Mouse (Mus musculus): ENCODE measurements around the gene Mindy4b-ps. TPM values are rescaled to one million over a fixed set of nuclear protein-coding genes. Genes with fewer than 3 reads are reported as not detected.
"Not testable (repeated sequence)": the region's sequence is repeated elsewhere in the genome, so short reads cannot be mapped to it uniquely, and the experiment has no call there.

Gene Mindy4b-ps
- polyA plus RNA-seq (2015; fragmentation: Nextera tagmentation; extraction: Ambion mirVana): 0.09 and 0.13 TPM in 2 replicates

DNA sequence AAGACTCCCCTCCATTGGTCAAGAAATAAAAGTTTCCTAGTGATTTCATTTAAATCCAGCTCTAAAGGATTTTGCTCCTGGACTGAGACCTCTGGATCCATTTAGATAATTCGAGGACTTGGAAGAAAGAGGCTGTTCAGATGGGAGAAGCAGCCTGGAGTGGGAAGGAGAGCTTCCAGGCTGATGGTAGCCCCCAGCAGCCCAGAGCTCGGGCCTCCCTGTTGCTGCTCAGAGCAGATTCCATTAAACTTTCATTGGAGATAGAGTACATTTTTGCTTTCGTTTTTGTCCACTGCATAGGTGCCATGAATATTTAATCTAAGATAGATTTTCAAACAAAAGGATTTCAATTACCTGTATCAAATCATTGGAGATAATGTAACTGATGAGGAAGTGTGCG is at the start of gene Mindy4b-ps:
TSS of gene Mindy4b-ps (minus strand) at position 101 of the 400 bp plus-strand sequence.
- Histone ChIP-seq H3K9me3 (no peaks in the 10 kb centered on the region), H3K36me3 (no peaks in the 10 kb centered on the region), H3K4me2 (no peak within 1 kb of the TSS), H3K27me3 (replicated peaks) (0 out of 2 replicates have a peak, but pooled peaks cover 3% of the 10 kb centered on the region), H3K4me1 (peaks cover 5% of the 10 kb centered on the region; the same call in 1 of the 2 replicates), H3K4me3 (no peak within 1 kb of the TSS), H3K27ac (replicated peaks) (no peak within 1 kb of the TSS), H3K9ac (no peak within 1 kb of the TSS)
- WGBS: 68% methylated on average over 4 of the region's 4 CpGs
- ATAC-seq (ENCODE audit: extremely low read depth, insufficient number of reproducible peaks, low FRiP score, low TSS enrichment): no peak

DNA sequence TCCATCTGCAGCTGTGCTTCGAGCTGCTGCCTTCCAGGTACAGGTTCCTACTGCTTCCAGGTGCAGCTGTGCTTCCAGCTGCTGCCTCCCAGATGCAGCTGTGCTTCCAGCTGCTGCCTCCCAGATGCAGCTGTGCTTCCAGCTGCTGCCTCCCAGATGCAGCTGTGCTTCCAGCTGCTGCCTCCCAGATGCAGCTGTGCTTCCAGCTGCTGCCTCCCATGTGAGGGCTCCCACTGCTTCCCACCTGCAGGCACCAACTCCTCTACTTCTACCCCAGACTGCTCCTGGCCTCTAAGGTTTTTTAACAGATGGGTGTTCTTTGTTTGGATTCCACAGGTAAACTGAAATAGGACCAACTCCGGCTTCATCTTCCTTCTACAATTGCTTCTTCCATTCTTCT is 49.8 kb upstream of the Mindy4b-ps start:
- not testable (repeated sequence) for H3K27ac ChIP-seq (replicated peaks); H3K9ac ChIP-seq; H3K4me1 ChIP-seq; H3K4me3 ChIP-seq; H3K9me3 ChIP-seq; H3K27me3 ChIP-seq (replicated peaks); H3K36me3 ChIP-seq; H3K4me2 ChIP-seq; ATAC-seq (ENCODE audit: extremely low read depth, insufficient number of reproducible peaks, low FRiP score, low TSS enrichment)
- WGBS: 67% methylated on average over 2 of the region's 2 CpGs

DNA sequence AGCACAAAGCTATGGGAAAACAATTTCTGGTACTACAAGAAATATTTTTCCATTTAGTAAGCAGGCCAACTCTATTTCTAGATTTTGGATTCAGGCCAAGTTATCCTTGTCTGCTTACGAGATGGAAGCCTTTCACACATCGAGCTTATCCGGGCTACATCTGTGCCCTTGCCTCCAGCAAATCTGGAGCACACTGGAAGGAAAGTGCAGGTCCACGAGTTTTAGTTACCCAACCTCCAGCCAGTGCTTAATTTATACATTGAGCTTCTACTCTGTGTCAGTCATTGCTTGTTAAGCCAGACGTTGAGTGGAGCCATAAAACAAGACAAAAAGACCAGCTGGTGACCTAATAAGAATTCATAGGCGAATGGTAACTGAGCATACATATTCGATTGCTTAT is 43.6 kb upstream of the Mindy4b-ps start:
- Histone ChIP-seq H3K9me3 (no peaks in the 10 kb centered on the region), H3K27me3 (replicated peaks) (no peaks in the 10 kb centered on the region), H3K36me3 (no peaks in the 10 kb centered on the region), H3K9ac (no peak overlapping the region), H3K4me1 (0 out of 2 replicates have a peak, but pooled peaks cover 4% of the 10 kb centered on the region), H3K4me2 (no peak overlapping the region), H3K4me3 (no peak overlapping the region), H3K27ac (replicated peaks) (no peak overlapping the region)
- ATAC-seq (ENCODE audit: extremely low read depth, insufficient number of reproducible peaks, low FRiP score, low TSS enrichment): no peak
- 41% methylated on average over 7 of the region's 7 CpGs for WGBS

DNA sequence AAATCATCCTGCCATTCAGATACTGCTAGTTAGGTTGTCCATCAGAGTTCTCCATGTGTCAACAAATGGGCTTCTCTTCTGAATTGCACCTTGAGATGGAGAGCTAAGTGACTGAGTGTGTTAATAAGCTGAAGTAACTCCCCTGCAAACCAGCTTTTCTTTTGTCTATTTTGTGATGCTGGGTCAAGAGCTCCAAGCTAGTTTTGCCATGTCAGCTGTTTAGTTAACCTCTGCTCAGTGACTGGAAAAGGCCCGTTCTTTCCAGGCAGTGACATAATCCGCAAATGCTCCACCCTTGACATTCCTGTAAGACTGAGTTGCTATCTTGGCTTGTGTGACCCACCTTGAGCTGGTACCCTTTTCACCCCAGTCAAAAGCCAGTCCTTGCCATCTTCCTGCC is 40.9 kb upstream of the Mindy4b-ps start:
- H3K27me3 ChIP-seq (replicated peaks): no peaks in the 10 kb centered on the region
- H3K27ac ChIP-seq (replicated peaks): no peak overlapping the region
- no peak overlapping the region for H3K4me3 ChIP-seq
- WGBS: 49% methylated on average over 2 of the region's 2 CpGs
- no peak overlapping the region for H3K9ac ChIP-seq
- no peaks in the 10 kb centered on the region for H3K36me3 ChIP-seq
- H3K4me1 ChIP-seq: 0 out of 2 replicates have a peak, but pooled peaks cover 4% of the 10 kb centered on the region
- ATAC-seq (ENCODE audit: extremely low read depth, insufficient number of reproducible peaks, low FRiP score, low TSS enrichment): no peak
- H3K9me3 ChIP-seq: no peaks in the 10 kb centered on the region
- no peak overlapping the region for H3K4me2 ChIP-seq

DNA sequence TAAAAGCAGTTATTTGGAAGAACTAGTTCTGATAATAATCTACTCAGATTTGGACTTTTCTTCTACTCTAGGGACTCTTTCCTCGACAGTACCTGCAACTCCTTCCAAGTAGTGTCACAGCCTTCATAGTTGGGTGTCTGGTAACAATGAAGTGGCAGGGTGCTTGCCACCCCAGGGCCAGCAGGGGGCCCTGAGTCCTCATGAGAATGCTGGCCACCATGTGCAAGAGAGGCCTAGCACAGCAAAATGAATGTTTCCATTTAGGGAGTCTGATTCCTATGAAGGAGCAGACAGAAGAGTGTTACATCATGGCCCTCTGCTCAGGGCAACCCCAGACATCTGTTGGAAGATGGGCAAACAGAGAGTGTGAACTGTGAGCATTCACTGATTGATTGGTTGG is 21.3 kb upstream of the Mindy4b-ps start:
- Histone ChIP-seq H3K27me3 (replicated peaks) (no peaks in the 10 kb centered on the region), H3K27ac (replicated peaks) (no peak overlapping the region), H3K4me1 (no peaks in the 10 kb centered on the region), H3K4me2 (no peak overlapping the region), H3K36me3 (no peaks in the 10 kb centered on the region), H3K4me3 (no peak overlapping the region), H3K9me3 (no peaks in the 10 kb centered on the region), H3K9ac (no peak overlapping the region)
- WGBS: 26% methylated on average over 1 of the region's 1 CpGs
- no peak for ATAC-seq (ENCODE audit: extremely low read depth, insufficient number of reproducible peaks, low FRiP score, low TSS enrichment)

DNA sequence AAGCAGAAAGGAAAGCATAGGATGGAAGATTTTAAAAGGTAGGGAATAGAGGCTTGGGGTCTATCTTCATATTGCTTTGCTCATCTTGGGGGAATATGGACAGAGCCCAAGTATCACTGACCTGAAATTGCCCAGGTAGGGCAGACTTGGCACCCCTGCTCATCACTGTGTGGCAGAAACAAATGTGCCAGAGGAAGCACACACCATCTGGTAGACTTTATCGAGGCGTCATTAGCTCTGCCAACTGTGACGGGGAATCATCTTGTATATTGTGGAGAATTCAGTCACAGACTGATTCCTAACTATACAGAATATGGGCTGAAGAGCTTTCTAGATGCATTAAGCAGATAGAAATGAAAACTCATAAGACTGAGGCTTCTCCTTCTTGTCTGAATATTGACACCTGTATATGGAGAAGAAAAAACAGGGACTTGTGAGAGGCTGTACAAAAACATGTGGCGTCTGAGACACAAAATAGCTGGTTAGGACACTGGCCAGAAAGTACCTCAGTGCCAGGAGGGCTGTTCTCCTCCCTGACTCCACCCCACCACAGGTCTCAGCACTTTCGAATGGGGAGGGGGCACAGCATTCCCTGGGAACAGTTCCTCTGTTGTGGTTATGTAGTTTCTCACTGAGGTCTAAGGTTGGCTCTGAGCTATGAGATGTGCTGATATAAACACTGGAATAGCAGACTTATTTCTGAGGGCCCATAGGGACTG is 11.5 kb upstream of the Mindy4b-ps start:
- no peak overlapping the region for H3K4me2 ChIP-seq
- H3K4me3 ChIP-seq: no peak overlapping the region
- H3K9ac ChIP-seq: no peak overlapping the region
- ATAC-seq (ENCODE audit: extremely low read depth, insufficient number of reproducible peaks, low FRiP score, low TSS enrichment): no peak
- no peaks in the 10 kb centered on the region for H3K9me3 ChIP-seq
- no peaks in the 10 kb centered on the region for H3K4me1 ChIP-seq
- 75% methylated on average over 5 of the region's 5 CpGs for WGBS
- no peak overlapping the region for H3K27ac ChIP-seq (replicated peaks)
- no peaks in the 10 kb centered on the region for H3K27me3 ChIP-seq (replicated peaks)
- H3K36me3 ChIP-seq: no peaks in the 10 kb centered on the region

DNA sequence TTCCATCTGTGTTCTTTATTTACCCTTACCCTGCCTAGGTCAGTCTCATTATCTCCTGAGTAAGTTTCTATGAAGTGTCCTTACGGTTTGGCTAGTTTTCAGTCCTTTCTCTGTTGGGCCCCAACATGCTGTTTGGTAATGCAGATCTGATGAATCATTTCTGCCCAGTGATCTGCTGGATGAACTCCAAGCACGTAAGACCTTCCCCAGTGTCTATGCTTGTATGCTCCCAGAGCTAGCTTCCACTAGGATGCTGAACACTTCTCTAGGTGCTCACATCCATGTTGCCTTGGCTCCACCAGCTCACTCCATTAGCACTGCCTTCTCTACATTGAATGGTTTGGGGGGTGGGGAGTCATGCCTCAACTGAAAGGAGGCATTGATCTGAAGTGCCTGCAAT is 10.8 kb upstream of the Mindy4b-ps start:
- H3K9ac ChIP-seq: no peak overlapping the region
- H3K4me2 ChIP-seq: no peak overlapping the region
- H3K4me1 ChIP-seq: no peaks in the 10 kb centered on the region
- no peak overlapping the region for H3K27ac ChIP-seq (replicated peaks)
- H3K4me3 ChIP-seq: no peak overlapping the region
- 77% methylated on average over 2 of the region's 2 CpGs for WGBS
- H3K27me3 ChIP-seq (replicated peaks): no peaks in the 10 kb centered on the region
- no peaks in the 10 kb centered on the region for H3K36me3 ChIP-seq
- no peak for ATAC-seq (ENCODE audit: extremely low read depth, insufficient number of reproducible peaks, low FRiP score, low TSS enrichment)
- H3K9me3 ChIP-seq: no peaks in the 10 kb centered on the region

DNA sequence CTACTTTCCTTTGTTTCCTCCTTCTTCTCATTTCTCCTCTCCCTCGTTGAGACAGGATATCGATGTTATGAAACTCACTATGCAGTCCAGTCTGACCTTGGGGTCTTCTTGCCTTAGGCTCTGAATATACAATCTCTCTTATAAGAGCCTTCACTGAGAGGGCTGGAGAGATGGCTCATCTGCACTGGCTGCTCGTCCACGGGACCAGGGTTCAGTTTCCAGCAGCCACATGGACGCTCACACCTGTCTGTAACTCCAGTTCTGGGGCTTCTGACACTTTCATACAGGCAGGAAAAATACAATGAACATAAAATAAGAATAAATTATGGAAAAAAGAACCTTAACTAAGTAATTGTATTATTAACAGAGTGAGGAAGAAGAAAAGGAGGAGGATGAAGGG is 9.5 kb upstream of the Mindy4b-ps start:
- Histone ChIP-seq H3K9ac (no peak overlapping the region), H3K36me3 (no peaks in the 10 kb centered on the region), H3K9me3 (no peaks in the 10 kb centered on the region), H3K4me1 (no peaks in the 10 kb centered on the region), H3K4me3 (no peak overlapping the region), H3K27ac (replicated peaks) (no peak overlapping the region), H3K4me2 (no peak overlapping the region), H3K27me3 (replicated peaks) (no peaks in the 10 kb centered on the region)
- 81% methylated on average over 5 of the region's 5 CpGs for WGBS
- ATAC-seq (ENCODE audit: extremely low read depth, insufficient number of reproducible peaks, low FRiP score, low TSS enrichment): no peak

DNA sequence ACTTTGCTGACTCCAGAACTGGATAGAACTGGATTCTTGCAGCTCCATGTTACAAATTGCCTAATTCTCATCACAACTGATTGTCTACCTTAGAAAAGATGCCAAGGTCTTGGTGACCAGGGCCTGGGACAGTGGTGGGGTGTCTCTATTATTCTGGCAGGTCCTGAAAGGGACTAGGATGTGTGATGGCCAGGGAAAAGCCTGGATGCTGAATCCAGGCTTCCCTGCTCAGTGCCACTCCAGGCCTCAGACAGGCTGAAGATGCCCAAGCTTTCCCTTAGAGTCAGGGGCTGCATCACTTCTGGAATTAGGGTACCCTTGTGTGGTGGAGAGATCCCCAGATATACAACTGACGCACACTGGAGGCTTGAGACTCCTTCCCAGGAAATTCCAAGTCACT is 7.8 kb upstream of the Mindy4b-ps start:
- Histone ChIP-seq H3K4me3 (no peak overlapping the region), H3K9me3 (no peaks in the 10 kb centered on the region), H3K27ac (replicated peaks) (no peak overlapping the region), H3K9ac (no peak overlapping the region), H3K36me3 (no peaks in the 10 kb centered on the region), H3K4me1 (no peaks in the 10 kb centered on the region), H3K4me2 (no peak overlapping the region), H3K27me3 (replicated peaks) (no peaks in the 10 kb centered on the region)
- WGBS: 76% methylated on average over 1 of the region's 1 CpGs
- no peak for ATAC-seq (ENCODE audit: extremely low read depth, insufficient number of reproducible peaks, low FRiP score, low TSS enrichment)

DNA sequence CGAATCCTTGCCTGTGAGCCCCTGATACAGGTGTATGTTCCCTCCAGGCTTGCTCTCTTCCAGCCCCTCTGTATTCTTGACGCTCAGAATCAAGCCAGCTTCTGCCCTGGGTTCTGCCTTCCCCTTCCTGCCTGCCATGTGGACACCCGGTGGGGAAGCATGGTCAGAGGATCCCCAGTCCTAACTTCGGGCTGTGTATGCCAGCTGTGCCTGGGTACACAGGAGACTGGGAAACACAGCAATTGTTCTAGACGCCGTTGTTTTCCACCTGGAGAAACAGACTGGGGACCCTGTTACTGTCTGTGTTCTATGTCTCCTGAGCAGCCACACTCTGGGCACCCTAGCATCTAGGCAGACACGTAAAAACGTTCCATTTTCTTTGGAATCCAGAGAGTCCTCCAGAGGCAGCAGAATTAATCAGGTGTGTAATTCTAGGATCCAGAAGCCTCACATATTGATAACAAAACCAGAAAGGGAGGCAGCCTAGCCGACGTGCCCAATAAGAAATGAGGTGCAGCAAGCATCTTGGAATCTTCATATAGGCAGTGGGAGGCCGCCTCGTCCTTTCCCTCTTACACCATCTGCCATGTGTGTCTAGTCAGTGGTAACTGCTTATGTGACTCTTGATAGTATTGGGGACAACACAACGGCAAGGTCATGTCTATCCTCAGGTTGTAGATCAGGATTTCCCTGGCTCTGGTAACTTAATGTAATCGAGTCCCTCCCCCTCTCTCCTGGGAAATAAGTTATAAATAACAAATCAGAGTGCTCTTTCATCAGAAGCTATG is 6.4 kb upstream of the Mindy4b-ps start:
- Histone ChIP-seq H3K27ac (replicated peaks) (no peak overlapping the region), H3K9ac (no peak overlapping the region), H3K9me3 (no peaks in the 10 kb centered on the region), H3K4me2 (no peak overlapping the region), H3K4me3 (no peak overlapping the region), H3K27me3 (replicated peaks) (no peaks in the 10 kb centered on the region), H3K4me1 (no peaks in the 10 kb centered on the region), H3K36me3 (no peaks in the 10 kb centered on the region)
- ATAC-seq (ENCODE audit: extremely low read depth, insufficient number of reproducible peaks, low FRiP score, low TSS enrichment): no peak
- 78% methylated on average over 14 of the region's 14 CpGs for WGBS

DNA sequence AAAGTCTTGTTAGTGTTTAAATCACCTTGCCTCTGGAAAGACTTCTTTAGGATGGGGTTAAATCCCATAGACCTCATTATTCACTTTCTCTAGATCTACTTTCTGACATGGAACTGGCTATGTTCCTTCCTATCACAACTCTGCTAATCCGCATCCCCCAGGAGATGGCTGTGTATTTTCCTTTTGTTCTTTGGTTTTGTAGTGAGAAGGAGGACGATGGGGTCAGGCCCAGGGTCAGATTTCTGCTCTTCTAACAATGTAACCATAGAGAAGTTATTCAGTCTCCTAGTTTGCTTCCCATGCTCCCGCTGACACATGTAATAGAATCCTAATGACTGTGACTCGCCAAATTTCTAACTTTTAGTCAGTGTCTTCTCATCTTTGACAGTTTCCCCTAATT is 4.2 kb upstream of the Mindy4b-ps start:
- WGBS: 54% methylated on average over 4 of the region's 4 CpGs
- Histone ChIP-seq H3K9me3 (no peaks in the 10 kb centered on the region), H3K4me2 (no peak overlapping the region), H3K27me3 (replicated peaks) (no peaks in the 10 kb centered on the region), H3K9ac (no peak overlapping the region), H3K4me3 (no peak overlapping the region), H3K4me1 (no peaks in the 10 kb centered on the region), H3K36me3 (no peaks in the 10 kb centered on the region), H3K27ac (replicated peaks) (no peak overlapping the region)
- ATAC-seq (ENCODE audit: extremely low read depth, insufficient number of reproducible peaks, low FRiP score, low TSS enrichment): no peak

Measured in heart, embryonic 13.5 days (tissue).